Mouse (Mus musculus) layer of hippocampus, adult 2 months (tissue): ENCODE measurements at regions not wholly inside any gene's neighbourhood (a gene's known extent, or its start where the extent isn't known, plus 50 kb on each side); places are given as distances from the start of the nearest gene placed in this dataset.

Experiments used
- DNase-seq, 2 experiments: peaks; one replicate each; pipeline ENCODE4 v3.0.0; 2022; ENCODE audit warnings: low spot score in 2 of 2
- H3K27ac ChIP-seq: fragments of 200-600 bp; 2 replicates; pipeline ENCODE4 v1.8.1; 2022
- H3K4me3 ChIP-seq: fragments of 200-600 bp; 2 replicates; pipeline ENCODE4 v1.8.1; 2022; ENCODE audit warnings: mild to moderate bottlenecking
- CTCF ChIP-seq: fragments of 200-600 bp; conservative IDR thresholded peaks from 2 replicates; pipeline ENCODE4 v1.8.1; 2022; ENCODE audit warnings: antibody characterized with exemption, mild to moderate bottlenecking, moderate library complexity

- H3K27ac ChIP-seq = no peak overlapping the region
- TF ChIP-seq CTCF = no peak
- H3K4me3 ChIP-seq = no peak overlapping the region
- DNase-seq = no peak
Measured at GRCm38 (mm10) chr10:26632266-26632665, 121.0 kb upstream of the Arhgap18 start.

GRCm38 (mm10) chr10:26637459-26637858, 115.8 kb upstream of the Arhgap18 start:
- H3K27ac ChIP-seq = no peak overlapping the region
- no peak overlapping the region for H3K4me3 ChIP-seq
- TF ChIP-seq CTCF = no peak
- no peak for DNase-seq

- TF ChIP-seq CTCF = no peak
- no peak for DNase-seq
- no peak overlapping the region for H3K27ac ChIP-seq
- H3K4me3 ChIP-seq = no peak overlapping the region
Measured at GRCm38 (mm10) chr10:26638056-26638455, 115.2 kb upstream of the Arhgap18 start.

GRCm38 (mm10) chr10:26639118-26639517, 114.1 kb upstream of the Arhgap18 start:
- TF ChIP-seq CTCF = no peak
- Histone ChIP-seq H3K4me3 (no peak overlapping the region), H3K27ac (no peak overlapping the region)
- no peak for DNase-seq

- H3K27ac ChIP-seq = no peak overlapping the region
- no peak for TF ChIP-seq CTCF
- DNase-seq = no peak
- H3K4me3 ChIP-seq = no peak overlapping the region
Measured at GRCm38 (mm10) chr10:26653103-26653502, 100.1 kb upstream of the Arhgap18 start.

- H3K27ac ChIP-seq = no peak overlapping the region
- no peak for DNase-seq
- H3K4me3 ChIP-seq = no peak overlapping the region
- no peak for TF ChIP-seq CTCF
Measured at GRCm38 (mm10) chr10:26664270-26664669, 89.0 kb upstream of the Arhgap18 start.

- no peak for DNase-seq
- TF ChIP-seq CTCF = no peak
- no peak overlapping the region for H3K4me3 ChIP-seq
- no peak overlapping the region for H3K27ac ChIP-seq
Measured at GRCm38 (mm10) chr10:26679500-26680227, 73.6 kb upstream of the Arhgap18 start.

- no peak overlapping the region; the same call in 1 of the 2 replicates for H3K27ac ChIP-seq
- H3K4me3 ChIP-seq = peak overlapping the region; percentile 51; the same call in 1 of the 2 replicates
Measured at GRCm38 (mm10) chr10:26694761-26695160, 58.5 kb upstream of the Arhgap18 start.

GRCm38 (mm10) chr10:26695212-26695933, 57.8 kb upstream of the Arhgap18 start:
- peak; percentile 24 to 26 for DNase-seq
- peak overlapping the region; percentile 51 for H3K4me3 ChIP-seq
- TF ChIP-seq CTCF = no peak
- peak overlapping the region; percentile 32; the same call in 1 of the 2 replicates for H3K27ac ChIP-seq

More at GRCm38 (mm10) chr10:26694761-26695160, 58.5 kb upstream of the Arhgap18 start:
- DNase-seq = no peak
- TF ChIP-seq CTCF = no peak
